Mouse (Mus musculus) heart, adult 2 months (tissue): ENCODE data around the gene Nudt8.
"Not testable (repeated sequence)": the region's sequence is repeated elsewhere in the genome, so short reads cannot be mapped to it uniquely, and the experiment has no call there.

ENCODE experiments used
- CTCF ChIP-seq: fragments of 200-600 bp; IDR thresholded peaks from 2 replicates; pipeline ENCODE4 v1.8.1; 2022; ENCODE audit warnings: antibody characterized with exemption, mild to moderate bottlenecking, moderate library complexity
- EP300 ChIP-seq: fragments of 200-500 bp; IDR thresholded peaks from 2 replicates; pipeline ENCODE4 v1.6.1; 2011; ENCODE audit warnings: low read depth, low read length, control low read depth; ENCODE audit not compliant: insufficient read depth

GRCm38 (mm10) chr19:4037154-4037787, 36.9 kb downstream of the Nudt8 start:
- TF ChIP-seq EP300, CTCF: not testable (repeated sequence)
